Mouse (Mus musculus) layer of hippocampus, postnatal 14 days (tissue): Measurements from ENCODE around the gene Ano4. TPM values are rescaled to one million over a fixed set of nuclear protein-coding genes. Genes with fewer than 3 reads are reported as not detected.

Source experiments
- DNase-seq, 2 experiments: peaks; one replicate each; pipeline ENCODE4 v3.0.0; 2021 to 2022; ENCODE audit warnings: low spot score in 2 of 2, mixed read lengths in 1 of 2
- total RNA-seq, 2 experiments: library from RNA; stranded (reverse); gene quantifications; 2 replicates each; pipeline ENCODE4 v1.2.3; 2021

Ano4 gene
- total RNA-seq, 2 experiments from 2014 or later, result 20.3 to 26.3 TPM

GRCm38 (mm10) chr10:89290698-89291097 lies 53.9 kb downstream of the Ano4 start:
- DNase-seq, result no peak

DNA sequence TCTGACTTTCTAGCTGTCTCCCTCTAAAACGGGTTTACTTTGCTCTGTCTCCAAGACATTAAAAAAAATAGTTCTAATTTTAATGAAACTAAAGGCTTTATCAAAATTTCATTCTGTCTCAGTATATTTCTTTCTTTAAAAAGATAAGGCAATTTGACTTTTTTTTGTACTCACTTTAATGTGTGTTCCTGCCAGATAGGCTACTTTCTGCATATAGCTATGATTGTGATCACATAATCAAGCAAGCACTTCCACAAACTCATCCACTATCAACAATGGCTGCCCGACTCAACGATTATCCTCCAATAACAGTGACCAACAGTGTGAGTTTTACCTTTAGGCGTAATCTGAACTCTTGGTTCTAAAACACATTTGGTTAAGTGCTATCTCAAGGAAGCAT lies 55.3 kb downstream of the Ano4 start:
- DNase-seq, result no peak

GRCm38 (mm10) chr10:89280402-89280801 lies 64.2 kb downstream of the Ano4 start:
- DNase-seq, result peak in 1 of 2 experiments; percentile 13

- DNase-seq, result no peak
Measured at GRCm38 (mm10) chr10:89273001-89273680, 71.4 kb downstream of the Ano4 start.

- DNase-seq, result no peak
Measured at GRCm38 (mm10) chr10:89267312-89267711, 77.2 kb downstream of the Ano4 start.

GRCm38 (mm10) chr10:89263396-89263795 lies 81.2 kb downstream of the Ano4 start:
- no peak for DNase-seq

DNA sequence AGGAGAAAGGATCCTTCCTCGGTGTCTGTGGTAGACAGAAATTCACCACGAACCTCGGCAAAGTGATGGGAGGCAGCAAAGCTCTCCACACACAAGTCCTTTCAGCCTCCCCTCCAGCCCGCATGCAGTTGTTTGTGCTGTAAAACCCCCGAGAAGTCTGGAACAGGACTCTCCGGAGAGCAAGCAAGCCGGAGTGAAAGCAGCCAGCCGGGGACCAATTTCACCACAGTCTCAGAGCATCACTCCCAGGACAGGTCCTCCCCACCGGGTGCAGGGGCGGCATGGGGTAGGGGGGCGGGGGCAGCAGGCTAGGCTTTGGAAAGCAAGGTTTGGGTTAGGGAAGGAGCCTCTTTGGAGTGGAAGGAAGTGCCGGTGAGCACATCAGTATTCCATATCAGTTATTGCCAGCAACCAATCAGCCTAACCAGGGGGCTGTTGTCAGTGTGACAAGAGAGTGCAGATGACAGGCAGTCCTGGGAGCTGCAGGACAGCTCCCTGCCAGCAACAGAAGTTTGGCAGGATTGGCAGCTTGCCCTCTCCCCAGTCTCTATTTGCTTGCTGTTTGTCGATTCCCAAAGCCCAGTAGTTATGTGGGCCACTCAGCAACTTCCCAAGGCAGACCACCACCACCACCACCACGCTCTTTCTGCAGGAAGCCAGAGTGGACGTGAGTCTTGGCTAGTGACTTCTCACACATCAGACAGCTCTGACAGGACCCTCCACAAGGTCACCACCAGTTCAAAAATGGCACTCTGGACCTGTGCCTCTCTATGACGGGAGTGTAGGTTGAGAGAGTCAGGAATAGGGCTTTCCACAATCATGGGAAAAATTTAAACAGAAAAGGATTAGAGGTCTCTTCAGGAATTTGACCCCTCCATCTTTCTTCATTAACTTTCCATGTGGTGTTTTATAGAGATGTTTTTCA lies 86.8 kb downstream of the Ano4 start:
- DNase-seq, result peak; percentile 48 to 50

- DNase-seq, result peak; percentile 28 to 39
Measured at GRCm38 (mm10) chr10:89256762-89257456, 87.7 kb downstream of the Ano4 start.

DNA sequence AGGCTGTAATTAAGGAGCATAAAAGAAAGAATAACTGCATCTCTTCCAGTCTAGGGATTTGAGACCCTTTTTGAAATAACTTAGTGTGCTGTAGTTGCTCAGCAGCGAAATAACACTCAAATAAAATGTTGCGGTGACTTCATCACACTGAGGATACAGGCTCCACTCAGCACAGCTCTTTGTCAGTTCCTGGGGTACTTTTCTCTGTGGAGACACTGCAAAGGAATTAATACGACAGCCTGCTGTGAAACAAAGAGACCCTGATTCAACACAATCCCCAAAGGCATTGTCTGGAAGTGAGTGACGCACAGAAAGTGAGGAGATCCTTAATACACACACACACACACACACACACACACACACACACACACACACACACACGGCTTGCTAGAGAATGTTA lies 89.8 kb downstream of the Ano4 start:
- no peak for DNase-seq

DNA sequence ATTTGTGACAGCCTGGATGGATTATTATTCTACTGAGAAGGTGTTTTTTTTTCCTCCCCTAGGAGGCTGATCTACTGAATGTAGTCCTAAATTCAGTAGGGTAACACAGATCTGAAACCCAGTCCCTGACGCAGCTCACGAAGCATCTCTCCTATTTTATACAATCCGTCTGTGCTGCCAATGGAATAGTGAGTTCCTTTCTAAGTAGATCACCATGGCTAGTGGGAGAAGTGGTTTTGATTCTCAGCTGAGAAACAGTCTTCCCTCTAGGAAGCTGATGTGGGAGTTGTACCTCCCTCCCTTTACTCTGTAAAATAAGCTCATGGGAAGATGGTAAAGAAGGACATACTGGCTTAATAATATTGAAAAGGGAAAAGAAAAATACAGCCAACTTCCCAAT lies 90.8 kb downstream of the Ano4 start:
- DNase-seq, result no peak

- DNase-seq, result no peak
Measured at GRCm38 (mm10) chr10:89252636-89253035, 91.9 kb downstream of the Ano4 start.

- DNase-seq, result no peak
Measured at GRCm38 (mm10) chr10:89243808-89244207, 100.8 kb downstream of the Ano4 start.

GRCm38 (mm10) chr10:89224524-89224923 lies 120.0 kb downstream of the Ano4 start:
- DNase-seq, result no peak

GRCm38 (mm10) chr10:89222284-89222989 lies 122.1 kb downstream of the Ano4 start:
- no peak for DNase-seq

DNA sequence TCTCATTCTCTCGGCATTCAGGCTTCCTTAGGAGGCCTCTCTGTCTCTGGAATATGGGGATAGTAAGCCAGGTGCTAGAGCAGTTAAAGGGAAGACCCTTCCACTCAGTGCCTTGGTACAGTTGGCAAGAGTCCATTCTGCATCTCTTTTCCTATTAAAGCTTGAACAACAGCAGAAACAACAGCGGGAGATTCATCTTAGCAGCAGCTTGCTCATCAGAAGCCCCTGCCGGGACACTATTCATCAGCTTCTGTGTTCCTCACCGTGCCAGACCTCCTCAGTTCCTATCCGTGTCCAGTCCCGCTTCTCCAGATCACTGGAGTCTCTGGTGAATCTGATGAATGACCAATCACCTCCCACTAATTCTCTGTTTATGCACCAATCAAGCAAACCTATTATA lies 128.5 kb downstream of the Ano4 start:
- no peak for DNase-seq

- no peak for DNase-seq
Measured at GRCm38 (mm10) chr10:89205858-89206257, 138.7 kb downstream of the Ano4 start.

GRCm38 (mm10) chr10:89196444-89196843 lies 148.1 kb downstream of the Ano4 start:
- no peak for DNase-seq

DNA sequence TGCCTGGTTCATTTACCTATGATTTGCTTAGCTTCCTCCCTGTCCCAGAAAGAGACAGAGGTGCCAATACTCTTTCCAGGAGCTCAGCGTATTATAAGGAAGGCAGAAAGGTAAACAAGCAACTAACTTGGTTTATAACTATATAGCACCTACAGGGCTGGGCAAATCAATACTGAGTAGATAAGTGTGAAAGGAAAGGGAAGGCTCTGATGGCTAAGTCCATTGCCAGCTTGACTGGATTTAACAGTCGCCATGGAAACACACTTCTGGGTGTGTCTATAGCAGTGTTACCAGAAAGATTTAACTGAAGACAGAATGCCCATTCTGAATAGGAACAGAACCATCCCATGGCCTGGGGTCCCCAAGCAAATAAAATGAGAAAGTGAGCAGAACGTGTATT lies 149.5 kb downstream of the Ano4 start:
- no peak for DNase-seq

GRCm38 (mm10) chr10:89194440-89194839 lies 150.1 kb downstream of the Ano4 start:
- DNase-seq, result no peak

DNA sequence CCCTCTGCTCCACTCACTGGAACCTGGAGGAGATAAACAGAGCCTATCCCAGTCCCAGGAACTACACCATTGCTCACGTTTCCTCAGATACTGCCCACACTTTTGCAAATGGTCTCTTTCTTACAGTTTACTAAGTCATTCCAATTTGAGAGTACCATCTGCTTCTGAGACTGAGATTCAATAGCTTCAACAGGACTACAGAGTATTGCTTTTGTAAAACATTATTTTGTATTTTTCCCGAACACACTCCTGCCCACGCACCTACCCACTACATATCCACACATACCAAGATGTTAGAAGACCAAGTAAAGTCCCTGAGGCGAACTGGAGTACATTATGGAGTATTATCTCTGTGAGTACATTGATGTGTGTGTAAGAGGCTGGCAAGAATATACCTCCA lies 166.6 kb downstream of the Ano4 start:
- DNase-seq, result peak in 1 of 2 experiments; percentile 15

GRCm38 (mm10) chr10:89164533-89164932 lies 180.0 kb downstream of the Ano4 start:
- DNase-seq, result no peak
